Mouse (Mus musculus) spleen, adult 18-20 months (tissue): Measurements from ENCODE around the gene Tmem274.
"Not testable (repeated sequence)": the region's sequence is repeated elsewhere in the genome, so short reads cannot be mapped to it uniquely, and the experiment has no call there.

ENCODE experiments used
- DNase-seq, 2 experiments: peaks; one replicate each; pipeline ENCODE4 v3.0.0; 2022; ENCODE audit warnings: mixed read lengths in 2 of 2

Tmem274 gene

GRCm38 (mm10) chr4:149477078-149477477, at the start of gene Tmem274:
Tmem274 (plus strand) TSS chr4:149477378.
- DNase-seq: no peak

GRCm38 (mm10) chr4:149429592-149429991, 47.6 kb upstream of the Tmem274 start:
- DNase-seq: no peak

GRCm38 (mm10) chr4:149431887-149432286, 45.3 kb upstream of the Tmem274 start:
- not testable (repeated sequence) for DNase-seq

GRCm38 (mm10) chr4:149440576-149440975, 36.6 kb upstream of the Tmem274 start:
- DNase-seq: no peak

GRCm38 (mm10) chr4:149442436-149442835, 34.7 kb upstream of the Tmem274 start:
- DNase-seq: no peak

GRCm38 (mm10) chr4:149444465-149444864, 32.7 kb upstream of the Tmem274 start:
- no peak for DNase-seq

GRCm38 (mm10) chr4:149444964-149445701, 32.0 kb upstream of the Tmem274 start:
- peak; percentile 69 to 72 for DNase-seq

- DNase-seq: peak in 1 of 2 experiments; percentile 13
These were observed 31.3 kb upstream of the Tmem274 start for GRCm38 (mm10) chr4:149445868-149446267.

GRCm38 (mm10) chr4:149446309-149446708, 30.9 kb upstream of the Tmem274 start:
- DNase-seq: no peak

- no peak for DNase-seq
These were observed 26.5 kb upstream of the Tmem274 start for GRCm38 (mm10) chr4:149450636-149451035.

GRCm38 (mm10) chr4:149453656-149454055, 23.5 kb upstream of the Tmem274 start:
- DNase-seq: peak in 1 of 2 experiments; percentile 20

- no peak for DNase-seq
These were observed 22.9 kb upstream of the Tmem274 start for GRCm38 (mm10) chr4:149454263-149454662.

- DNase-seq: no peak
These were observed 22.3 kb upstream of the Tmem274 start, which contains the start of gene Rbp7 for GRCm38 (mm10) chr4:149454879-149455278. Rbp7 (minus strand) TSS chr4:149454978.

- not testable (repeated sequence) for DNase-seq
These were observed 20.0 kb upstream of the Tmem274 start for GRCm38 (mm10) chr4:149457163-149457562.

GRCm38 (mm10) chr4:149457831-149458430, 19.2 kb upstream of the Tmem274 start:
- DNase-seq: no peak

GRCm38 (mm10) chr4:149458526-149458925, 18.7 kb upstream of the Tmem274 start:
- DNase-seq: no peak

GRCm38 (mm10) chr4:149459425-149459824, 17.8 kb upstream of the Tmem274 start:
- DNase-seq: no peak

- not testable (repeated sequence) for DNase-seq
These were observed 16.7 kb upstream of the Tmem274 start for GRCm38 (mm10) chr4:149460475-149460874.

GRCm38 (mm10) chr4:149461579-149462304, 15.4 kb upstream of the Tmem274 start:
- no peak for DNase-seq

- no peak for DNase-seq
These were observed 14.7 kb upstream of the Tmem274 start for GRCm38 (mm10) chr4:149462305-149462971.

GRCm38 (mm10) chr4:149463435-149463950, 13.7 kb upstream of the Tmem274 start:
- DNase-seq: no peak

- peak in 1 of 2 experiments; percentile 18 for DNase-seq
These were observed 7.6 kb upstream of the Tmem274 start for GRCm38 (mm10) chr4:149469557-149469956.

GRCm38 (mm10) chr4:149475096-149475495, 2.1 kb upstream of the Tmem274 start:
- DNase-seq: no peak
